In genomic region chr6:28567978-28568377, GRCm38 (mm10) we compare ENCODE assay signal across 15 mouse cellular contexts.
"Had no signal": no experiment of that assay in that cellular context is flagged by ENCODE, and none has a peak within 500 bp of the region (broad histone marks: within the 10 kb centered on the region; RNA-seq: fewer than 3 reads in every experiment).

No protein-coding gene starts in this region.

- H3K4me3 ChIP-seq: midbrain, embryonic 13.5 days; midbrain, embryonic 15.5 days; myocyte; neural tube, embryonic 13.5 days; neural tube, embryonic 15.5 days had no signal

- H3K27ac ChIP-seq: liver, embryonic 14.5 days; midbrain, embryonic 13.5 days; midbrain, embryonic 15.5 days; neural tube, embryonic 13.5 days; neural tube, embryonic 15.5 days had no signal

- DNase-seq: lung, adult 18-20 months; lung, embryonic 14.5 days; lung, postnatal 10 days; lung, postnatal 4 days; right cerebral cortex, postnatal 14 days; thymus, adult 2 months; thymus, postnatal 25 days; thymus, postnatal 4 days had no signal

- H3K4me2 ChIP-seq: lung, embryonic 14.5 days; midbrain, embryonic 11.5 days; midbrain, embryonic 13.5 days; midbrain, embryonic 15.5 days; neural tube, embryonic 13.5 days; neural tube, embryonic 15.5 days had no signal

- H3K9ac ChIP-seq: liver, embryonic 14.5 days; lung, embryonic 14.5 days; midbrain, embryonic 13.5 days; midbrain, embryonic 15.5 days; neural tube, embryonic 13.5 days; neural tube, embryonic 15.5 days had no signal

- H3K36me3 ChIP-seq: midbrain, embryonic 13.5 days; midbrain, embryonic 15.5 days; neural tube, embryonic 15.5 days had no signal

- ATAC-seq: midbrain, embryonic 13.5 days; midbrain, embryonic 15.5 days had no signal

- H3K9me3 ChIP-seq: midbrain, embryonic 13.5 days; midbrain, embryonic 15.5 days; neural tube, embryonic 13.5 days; neural tube, embryonic 15.5 days had no signal

- H3K27me3 ChIP-seq: midbrain, embryonic 13.5 days; midbrain, embryonic 15.5 days; neural tube, embryonic 13.5 days; neural tube, embryonic 15.5 days had no signal
